Mouse (Mus musculus) olfactory bulb, adult 2 months (tissue): ENCODE data around the gene 4632433K11Rik.

ENCODE experiments used
- CTCF ChIP-seq: fragments of 200-500 bp; IDR thresholded peaks from 2 replicates; pipeline ENCODE4 v1.5.1; 2012; ENCODE audit warnings: low read depth, mild to moderate bottlenecking, low read length, moderate library complexity; ENCODE audit not compliant: insufficient read depth
- POLR2A ChIP-seq: fragments of 200-500 bp; IDR thresholded peaks from 2 replicates; pipeline ENCODE4 v1.6.1; 2012; ENCODE audit warnings: mild to moderate bottlenecking, low read depth, low read length, moderate library complexity; ENCODE audit not compliant: insufficient read depth

DNA sequence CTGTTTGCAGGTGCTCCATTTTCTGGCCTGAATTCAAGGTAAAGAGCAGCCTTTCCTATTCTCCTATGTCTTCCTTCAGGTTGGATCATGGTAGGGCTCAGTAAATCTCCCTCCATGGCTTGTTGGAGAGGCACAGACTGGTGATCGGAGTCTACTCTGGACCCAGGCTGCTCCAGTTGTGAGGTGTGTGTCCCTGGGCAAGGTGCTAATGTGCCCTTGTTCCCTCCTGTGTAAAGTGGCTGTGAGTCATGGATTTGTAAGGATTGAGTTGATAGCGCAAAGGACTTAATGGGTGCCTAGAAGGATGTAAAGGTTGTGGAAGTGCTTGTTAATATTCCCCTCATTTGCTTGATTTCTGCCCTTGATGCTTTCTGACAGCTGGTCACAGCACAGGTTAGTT, 48.0 kb downstream of the 4632433K11Rik start:
- no peak for TF ChIP-seq CTCF
- TF ChIP-seq POLR2A: no peak
